In the genomic region with DNA sequence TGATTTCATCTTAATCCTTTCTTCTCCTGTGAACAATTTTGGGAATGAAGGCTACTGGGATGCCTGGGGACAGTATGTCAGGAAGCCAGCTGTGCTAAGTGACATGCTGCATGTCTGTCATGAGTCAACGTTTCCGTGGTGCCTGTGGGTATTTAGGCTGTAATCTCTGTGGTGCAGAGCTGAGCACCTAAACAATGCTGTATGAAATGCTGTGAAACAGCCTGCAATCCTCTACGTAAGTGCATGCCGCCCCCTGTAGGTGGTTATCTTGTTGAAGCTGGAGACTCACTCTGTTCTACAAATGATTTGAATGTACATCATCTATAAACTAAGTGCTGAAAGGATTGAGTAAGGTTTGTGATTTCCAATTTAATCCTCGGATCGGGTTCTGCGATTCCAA, we compare ENCODE assay signal across 7 mouse cellular contexts. TPM values are rescaled to one million over a fixed set of nuclear protein-coding genes. Genes with fewer than 3 reads are reported as not detected.
DNase-seq lines count a peak whose midpoint lies in the region; TF ChIP-seq lines count a peak whose summit lies in the region.

No protein-coding gene starts in this region.

- TF ChIP-seq CTCF in brain, embryonic 14.5 days (IDR thresholded peaks at IDR 0.05; ENCODE audit: borderline replicate concordance, extremely low read depth, insufficient read depth, insufficient read length) = peak; percentile 58; the same call in 1 of the 2 replicates

- TF ChIP-seq POLR2A in brain, embryonic 14.5 days (IDR thresholded peaks at IDR 0.05; ENCODE audit: borderline replicate concordance, extremely low read depth, insufficient read depth, insufficient read length, poor library complexity, severe bottlenecking) = no peak

- DNase-seq in 416B (ENCODE audit: low read depth) = peak; percentile 86
- DNase-seq in CD4-positive, CD25-positive, alpha-beta regulatory T cell, adult 2 months (ENCODE audit: low read depth, low spot score) = peak; percentile 67
- peak; percentile 87 for DNase-seq in brain, embryonic 14.5 days (ENCODE audit: low read depth)
- DNase-seq in forelimb bud, embryonic 11.5 days (ENCODE audit: low read depth, low spot score) = peak; percentile 43
- DNase-seq in layer of hippocampus, adult 11-12 months (ENCODE audit: low spot score) = peak; percentile 87
- DNase-seq in lung, postnatal 14 days = peak; percentile 82
- peak; percentile 37 for DNase-seq in right cerebral cortex, postnatal 25 days

RNA-seq across cellular contexts. Expression of a gene that starts 29.5 kb away (rescaled TPM):
- 5.3 and 7.4 TPM in 2 replicates for polyA plus RNA-seq in brain, embryonic 14.5 days (2012; rRNA removed)

RNA-seq across cellular contexts. Expression of a gene that starts 46.4 kb away (rescaled TPM):
- 0.05 TPM in 2 replicates for polyA plus RNA-seq in brain, embryonic 14.5 days (2012; rRNA removed)

Comparison
In these comparisons a context has a peak if more than half of its experiments do, and no peak if none do; other contexts are left out.
1. Peak in every context shown above with its lines: DNase-seq.
2. DNase-seq: peak in every context shown above with its lines; median percentile 87 in brain, embryonic 14.5 days; 87 in layer of hippocampus, adult 11-12 months; 86 in 416B; 82 in lung, postnatal 14 days; 67 in CD4-positive, CD25-positive, alpha-beta regulatory T cell, adult 2 months; 43 in forelimb bud, embryonic 11.5 days; 37 in right cerebral cortex, postnatal 25 days.